Mouse (Mus musculus): Measurements from ENCODE around the gene Tep1.
A peak's percentile ranks its signal among the peaks of the same experiment; 100 is the strongest.
"Not testable (repeated sequence)": the region's sequence is repeated elsewhere in the genome, so short reads cannot be mapped to it uniquely, and the experiment has no call there.

The Tep1 gene

DNA sequence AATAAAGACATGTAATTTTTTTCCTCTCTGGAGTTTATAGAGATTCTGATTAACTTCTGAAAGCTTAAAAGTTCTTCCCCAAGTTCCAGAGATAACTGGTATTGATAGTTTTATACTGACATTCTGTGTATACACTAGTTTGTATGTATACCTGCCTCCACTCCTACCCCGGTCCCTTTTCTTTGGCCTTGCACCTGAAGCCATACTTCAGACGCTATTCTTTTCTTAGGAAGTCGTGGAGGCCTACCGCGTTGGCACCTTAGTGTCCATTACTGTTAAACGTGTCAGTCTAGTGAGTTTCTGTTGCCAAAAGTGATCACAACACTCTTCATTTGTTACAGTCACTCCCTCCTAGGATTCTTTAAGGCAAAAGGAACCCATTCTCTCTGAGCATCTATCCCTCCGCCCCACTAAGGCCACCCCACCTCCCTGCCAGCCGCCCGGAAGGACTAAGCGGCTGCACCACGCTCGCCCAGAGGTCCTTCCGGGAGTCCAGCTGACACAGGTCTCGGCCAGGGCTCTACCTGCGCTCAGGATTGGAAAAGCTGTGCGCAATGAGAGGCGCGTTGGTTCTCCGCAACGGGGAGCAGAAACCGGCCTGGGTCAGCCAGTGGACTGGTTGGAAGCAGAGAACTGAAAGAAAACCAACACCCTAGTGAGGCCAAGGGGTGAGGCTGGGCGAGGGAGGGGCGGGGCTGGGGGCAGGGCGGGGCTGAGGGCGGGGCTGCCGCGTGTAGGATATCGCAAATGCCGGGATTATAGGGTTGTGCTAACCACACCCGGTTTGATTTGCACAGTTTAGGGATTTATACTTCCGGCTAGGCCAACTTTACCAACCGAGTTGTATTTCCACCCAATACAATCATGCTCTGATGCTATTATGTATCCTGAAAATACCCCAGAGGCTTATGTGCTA lies at the start of gene Tep1:
TSS of gene Tep1 (minus strand) at position 672 of the 916 bp plus-strand sequence.
- DNase-seq: peak; percentile 42

DNA sequence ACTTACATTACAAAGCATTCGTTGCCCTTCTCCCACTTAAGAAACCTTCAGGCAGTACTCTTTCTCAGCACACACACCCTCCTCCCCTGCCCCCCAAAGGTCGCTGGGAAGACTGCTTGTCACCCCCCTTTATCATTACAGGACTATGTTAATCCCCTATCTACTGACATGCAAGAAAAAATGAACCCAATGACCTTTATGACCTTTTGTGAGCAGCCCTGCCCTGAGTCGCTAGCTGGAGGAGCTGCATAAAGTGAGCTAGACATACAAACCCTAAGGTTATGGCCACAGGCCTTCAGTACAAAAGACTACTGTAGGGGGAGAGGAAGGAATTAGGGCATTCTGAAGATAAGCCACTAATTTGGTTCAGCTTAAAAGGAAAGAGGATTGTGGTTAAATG lies 41.0 kb upstream of the Tep1 start:
- no peak for DNase-seq

DNA sequence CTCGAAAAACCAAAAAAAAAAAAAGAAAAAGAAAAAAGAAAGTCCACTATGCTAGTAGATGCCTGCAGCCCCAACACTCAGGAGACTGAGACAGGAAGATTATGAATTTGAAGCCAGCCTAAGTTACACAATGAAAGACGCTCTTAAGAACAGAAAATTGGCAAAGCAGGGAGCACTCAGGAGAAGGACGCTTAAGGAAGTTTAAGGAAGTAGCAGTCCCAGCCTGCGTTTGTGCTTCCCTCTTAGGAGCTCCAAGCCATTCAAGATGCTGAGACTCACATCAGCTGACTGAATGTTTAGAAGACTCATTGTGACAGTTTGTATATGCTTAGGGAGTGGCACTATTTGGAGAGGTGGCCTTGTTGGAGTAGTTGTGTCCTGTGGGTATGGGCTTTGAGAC lies 37.8 kb upstream of the Tep1 start:
- DNase-seq: no peak

DNA sequence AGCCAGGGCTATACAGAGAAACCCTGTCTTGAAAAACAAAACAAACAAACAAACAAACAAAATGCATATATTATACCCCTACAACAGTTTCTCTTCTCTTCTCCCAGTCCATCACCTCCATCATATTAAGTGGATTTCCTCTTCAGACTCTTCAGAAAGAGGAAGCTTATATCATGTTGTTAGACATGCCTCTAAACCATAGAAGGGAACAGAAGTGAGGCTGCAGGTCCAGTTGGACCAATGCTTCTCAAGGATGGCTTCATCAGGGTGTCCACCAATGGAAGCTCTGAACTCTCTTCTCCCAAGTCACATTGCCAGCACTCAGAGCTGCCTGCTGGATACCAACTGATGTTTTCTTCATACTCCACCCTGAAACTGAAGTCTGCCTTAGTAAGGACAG lies 35.0 kb upstream of the Tep1 start:
- DNase-seq: not testable (repeated sequence)

DNA sequence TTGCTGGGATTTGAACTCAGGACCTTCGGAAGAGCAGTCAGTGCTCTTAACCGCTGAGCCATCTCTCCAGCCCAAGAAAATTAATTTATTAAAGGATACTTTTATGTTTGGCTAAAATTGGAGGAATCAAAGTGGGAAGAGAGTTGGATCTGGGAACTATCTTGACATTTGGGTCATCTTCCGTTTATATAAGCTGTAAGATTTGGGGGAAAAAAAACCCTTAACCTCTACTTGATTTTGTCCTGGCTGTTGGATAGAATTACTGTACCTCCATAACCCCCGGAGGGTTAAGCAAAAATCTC lies 34.4 kb upstream of the Tep1 start:
- DNase-seq: no peak

DNA sequence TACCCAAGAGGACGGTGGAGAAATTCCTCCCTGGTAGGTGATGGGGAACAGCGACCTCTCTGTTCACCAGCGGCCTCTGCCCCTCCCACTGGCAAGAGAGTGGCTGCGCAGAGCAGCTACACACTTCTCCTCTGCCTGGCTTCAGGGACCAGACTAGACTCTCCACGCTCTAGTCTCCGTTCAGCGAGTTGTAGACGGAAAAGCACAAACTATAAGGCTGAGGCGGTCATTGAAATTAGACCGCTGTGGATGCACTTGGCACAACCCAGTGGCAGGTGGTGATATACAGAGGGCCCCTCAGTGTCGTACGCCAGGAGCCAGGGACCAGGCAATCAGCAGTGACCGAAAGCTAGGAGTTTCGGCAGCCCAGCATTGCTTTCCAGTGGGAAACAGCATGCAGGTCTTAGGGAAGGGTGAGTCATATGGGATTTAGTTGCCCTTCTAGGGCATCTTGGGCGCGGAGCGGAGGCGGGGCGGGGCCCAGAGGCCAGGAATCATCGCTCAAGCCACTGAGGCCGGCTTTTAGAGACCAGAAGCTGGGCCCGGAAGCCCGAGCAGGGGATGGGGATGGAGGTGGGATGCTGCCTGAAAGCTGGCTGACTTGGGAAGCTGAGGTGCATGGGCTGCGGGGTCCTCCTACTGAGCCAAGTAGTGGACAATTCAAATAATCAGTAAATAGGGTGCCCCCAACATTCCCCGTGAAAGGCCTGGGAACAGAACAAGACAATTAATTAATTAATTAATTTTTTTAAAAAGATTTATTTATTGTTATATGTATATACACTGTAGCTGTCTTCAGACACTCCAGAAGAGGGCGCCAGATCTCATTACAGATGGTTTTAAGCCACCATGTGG lies 33.8 kb upstream of the Tep1 start:
- DNase-seq: no peak

DNA sequence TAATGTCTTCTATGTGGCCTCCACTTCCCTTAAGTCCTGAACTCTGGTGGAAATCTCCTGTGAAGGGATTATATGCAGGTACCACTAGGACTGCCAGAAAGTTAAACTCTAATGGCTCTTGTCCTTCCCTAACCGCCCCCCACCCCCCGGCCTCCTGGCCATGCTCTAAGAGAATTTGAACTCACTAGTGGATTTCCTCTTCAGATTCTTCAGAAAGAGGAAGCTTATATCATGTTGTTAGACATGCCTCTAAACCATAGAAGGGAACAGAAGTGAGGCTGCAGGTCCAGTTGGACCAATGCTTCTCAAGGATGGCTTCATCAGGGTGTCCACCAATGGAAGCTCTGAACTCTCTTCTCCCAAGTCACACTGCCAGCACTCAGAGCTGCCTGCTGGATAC lies 27.6 kb upstream of the Tep1 start:
- not testable (repeated sequence) for DNase-seq

DNA sequence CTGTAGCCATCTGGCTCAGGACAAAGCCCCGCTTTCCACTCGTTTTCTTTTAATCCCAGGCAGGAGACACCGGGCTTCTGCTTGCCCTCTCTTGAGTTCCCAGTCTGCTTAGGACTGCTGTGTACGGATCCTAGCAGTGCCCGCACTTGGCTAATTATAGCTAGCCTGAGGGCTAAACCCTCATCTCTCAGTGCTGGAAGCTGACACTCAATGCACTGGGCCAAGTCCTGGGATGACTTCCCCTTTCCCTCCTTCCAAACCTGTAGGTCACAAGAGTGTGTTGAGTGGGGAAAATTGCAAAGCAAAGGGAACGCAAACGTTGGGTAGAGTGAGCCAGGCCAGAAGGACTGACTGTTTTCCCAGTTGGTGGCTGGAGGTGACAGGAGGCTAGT lies 27.0 kb upstream of the Tep1 start, which contains the start of gene Klhl33:
TSS of gene Klhl33 (minus strand) at position 134 of the 392 bp plus-strand sequence.
- no peak for DNase-seq

DNA sequence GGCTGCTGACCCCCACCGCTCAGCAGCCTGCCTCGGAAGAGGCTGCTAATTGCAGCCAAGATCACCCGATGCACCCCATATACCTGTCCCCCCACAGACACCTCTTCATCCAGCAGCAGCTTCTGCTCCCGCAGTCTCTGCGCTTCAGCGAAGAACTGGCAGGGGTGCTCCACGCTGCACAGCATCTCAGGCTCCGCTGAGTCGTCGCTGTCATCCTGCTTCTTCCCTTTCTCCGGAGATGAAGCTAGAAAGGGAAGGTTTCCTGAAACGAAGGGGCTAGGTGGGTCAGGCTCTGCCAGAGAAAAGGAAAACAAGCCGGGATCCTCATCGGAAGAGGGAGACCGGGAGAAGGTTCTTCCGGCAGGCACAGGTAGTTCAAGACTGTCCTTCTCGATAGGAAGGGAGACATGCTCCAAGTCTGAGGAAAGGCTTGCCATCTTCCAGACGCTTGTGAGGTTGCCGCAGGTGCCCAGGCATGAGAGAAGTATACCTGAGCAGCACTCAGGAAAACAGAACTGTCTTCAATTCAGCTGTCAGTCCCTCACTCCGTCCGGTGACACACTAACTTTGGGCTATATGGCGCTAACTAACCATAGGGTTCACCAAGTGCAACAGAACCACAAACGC lies 26.5 kb upstream of the Tep1 start:
- no peak for DNase-seq

DNA sequence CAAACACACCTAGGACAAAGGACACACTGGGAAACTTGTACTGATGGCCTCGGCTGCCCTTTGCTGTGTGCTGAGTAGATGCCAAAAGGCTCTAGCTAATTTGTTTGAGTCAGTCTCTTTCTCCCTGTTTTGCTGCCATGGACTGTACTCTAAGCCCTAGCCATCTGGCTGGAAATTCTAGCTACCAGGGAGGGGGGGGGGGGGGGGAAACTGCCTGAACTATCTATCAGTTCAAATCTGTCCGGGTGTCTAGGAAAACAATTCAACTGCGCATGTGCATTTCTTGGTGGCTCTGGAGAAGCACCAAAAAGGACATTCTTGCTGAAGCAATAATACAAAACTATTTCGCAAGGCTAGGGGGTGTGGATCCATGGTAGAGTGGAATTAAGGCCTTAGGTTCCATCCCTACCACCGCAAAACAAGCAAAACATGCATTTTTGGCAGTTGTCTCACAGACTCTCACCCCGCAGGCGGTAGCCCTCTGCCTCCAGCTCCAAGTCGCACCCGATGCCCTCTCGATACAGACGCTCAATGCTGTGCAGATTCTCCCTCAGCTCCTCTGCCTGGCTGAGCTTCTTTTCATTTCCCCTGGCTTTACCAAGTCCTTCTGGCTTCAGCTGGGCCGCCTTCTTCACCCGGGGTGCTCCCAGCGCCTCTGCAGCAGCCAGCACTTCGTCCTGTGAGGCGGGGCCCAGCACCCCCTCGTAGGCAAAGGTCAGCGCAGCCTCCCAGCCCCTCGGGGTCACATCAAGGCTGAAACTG lies 25.8 kb upstream of the Tep1 start:
- DNase-seq: peak; percentile 60

DNA sequence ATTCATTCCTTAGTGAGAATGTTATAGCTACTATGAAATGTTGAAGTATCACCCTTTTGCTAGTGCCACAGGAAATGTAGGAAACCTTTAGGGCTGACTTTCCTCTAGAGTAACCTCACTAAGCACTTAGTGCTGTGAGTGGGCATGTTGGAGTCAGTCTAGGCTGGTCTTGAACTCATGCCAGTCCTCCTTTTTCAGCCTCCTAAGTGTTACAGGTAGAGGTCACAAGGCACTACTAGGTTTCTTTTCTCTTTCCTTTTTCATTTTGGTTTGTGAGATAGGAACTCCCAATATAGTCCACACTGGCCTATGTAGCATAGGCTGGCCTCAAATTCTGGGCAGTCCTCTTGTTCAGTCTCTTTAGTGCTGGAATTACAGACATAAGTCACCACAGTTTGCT lies 25.0 kb upstream of the Tep1 start:
- DNase-seq: no peak

DNA sequence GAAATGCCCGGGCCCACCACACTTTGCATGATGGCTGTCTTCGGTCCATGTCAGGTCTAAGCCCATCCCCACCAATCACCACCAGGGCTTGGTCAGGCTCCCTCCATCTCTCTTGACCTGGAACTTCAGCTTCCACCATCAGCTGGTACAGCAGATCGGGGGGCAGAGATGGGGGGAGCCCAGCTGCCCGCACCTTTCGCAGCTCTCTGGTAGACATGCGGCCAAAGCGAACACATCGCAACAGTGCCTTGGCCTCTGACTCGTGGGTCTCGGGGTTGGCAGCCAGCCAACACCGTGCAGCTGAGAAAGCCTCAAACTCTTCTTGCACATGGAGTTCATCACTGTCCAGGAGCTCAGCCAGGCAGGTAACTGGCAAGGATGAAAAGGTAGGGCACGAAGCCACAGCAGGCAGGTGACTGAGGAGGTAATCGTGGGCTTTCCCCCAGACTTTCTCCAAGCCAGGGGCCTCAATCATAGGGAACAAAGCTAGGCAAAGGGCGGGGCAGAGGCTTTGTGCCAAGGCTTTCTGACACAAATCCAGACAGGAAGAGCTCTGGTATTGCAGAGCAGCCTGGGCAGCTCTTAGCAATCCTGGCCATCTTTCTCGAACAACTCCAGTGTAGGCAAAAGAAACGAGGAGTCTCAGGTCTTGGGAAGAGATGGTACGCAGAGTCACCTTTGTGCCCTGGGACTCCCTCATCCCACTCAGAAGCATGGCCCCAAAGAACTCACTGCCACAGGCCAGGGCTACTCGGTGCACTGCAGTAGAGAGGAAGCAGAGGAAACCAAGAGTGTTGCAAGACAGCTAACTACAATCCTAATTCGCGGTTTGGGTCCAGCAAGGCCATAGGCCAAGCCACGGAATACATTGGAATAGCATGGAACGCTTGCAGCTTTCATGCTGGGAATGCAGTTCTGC lies 22.4 kb upstream of the Tep1 start:
- DNase-seq: no peak

DNA sequence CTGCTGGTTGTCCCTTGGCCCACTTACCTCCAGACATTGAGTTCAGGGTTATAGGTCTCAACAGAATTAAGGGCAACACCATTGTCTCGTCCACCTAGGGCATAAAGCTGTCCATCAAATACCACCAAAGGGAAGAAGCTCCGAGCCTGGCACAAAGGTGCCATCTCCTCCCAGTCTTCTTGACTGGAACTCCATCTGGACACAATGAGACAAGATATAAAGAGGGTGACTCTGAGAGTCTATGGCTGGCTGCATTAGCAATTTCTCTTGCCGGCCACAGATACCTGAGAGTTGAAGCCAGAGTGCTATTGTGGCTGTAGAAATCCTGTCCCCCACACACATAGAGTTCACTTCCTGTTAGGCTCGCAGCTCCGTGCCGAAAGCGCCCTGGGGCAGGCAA lies 21.7 kb upstream of the Tep1 start:
- DNase-seq: no peak

DNA sequence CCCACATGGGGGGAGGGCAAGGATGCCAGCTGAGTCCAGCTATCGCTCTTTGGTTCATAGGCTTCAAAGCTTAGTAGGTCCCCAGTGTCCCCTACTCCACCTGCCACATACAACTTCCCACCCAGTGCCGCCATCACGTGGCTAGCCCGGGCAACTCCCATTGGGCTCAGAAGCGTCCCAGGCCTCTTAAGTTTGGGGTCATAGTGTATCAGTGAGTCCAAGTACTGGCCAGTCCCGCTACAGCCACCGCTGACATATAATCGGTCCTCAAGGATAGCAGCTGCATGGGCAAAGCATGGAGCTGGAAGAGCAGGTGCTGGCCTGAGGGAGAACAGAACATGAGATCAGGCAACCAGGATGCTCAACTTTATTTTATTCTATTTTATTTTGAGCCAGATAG lies 21.3 kb upstream of the Tep1 start:
- DNase-seq: no peak

DNA sequence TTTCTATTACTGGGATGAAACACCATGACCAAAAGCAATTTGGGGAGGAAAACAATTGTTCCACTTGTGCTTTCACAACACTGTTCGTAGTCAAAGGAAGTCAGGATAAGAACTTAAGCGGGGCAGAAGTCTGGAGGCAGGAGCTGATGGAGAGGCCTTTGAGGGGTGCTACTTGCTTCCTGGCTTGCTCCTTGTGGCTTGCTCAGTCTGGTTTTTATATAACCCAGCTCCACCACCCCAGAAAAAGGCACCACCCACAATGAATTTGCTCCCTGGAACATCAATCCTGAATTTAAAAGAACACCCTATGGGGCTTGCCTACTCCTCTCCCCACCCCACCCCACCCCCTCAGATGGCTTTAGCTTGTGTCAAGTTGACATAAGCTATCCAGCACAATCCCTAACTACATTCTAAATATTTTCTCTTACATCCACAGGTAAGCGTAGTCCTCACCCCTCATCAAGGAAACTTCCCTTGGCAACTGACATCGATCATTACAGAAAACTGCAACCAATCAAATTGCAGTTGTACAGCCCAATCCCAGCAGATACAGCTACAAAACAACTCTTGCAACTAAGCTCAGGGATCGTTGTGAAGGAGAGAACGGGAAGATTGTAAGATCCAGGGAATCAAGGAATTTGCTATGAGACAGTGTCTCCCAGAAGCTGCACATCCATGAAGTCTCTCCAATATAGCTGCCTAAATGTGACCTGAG lies 6.0 kb upstream of the Tep1 start:
- DNase-seq: no peak

DNA sequence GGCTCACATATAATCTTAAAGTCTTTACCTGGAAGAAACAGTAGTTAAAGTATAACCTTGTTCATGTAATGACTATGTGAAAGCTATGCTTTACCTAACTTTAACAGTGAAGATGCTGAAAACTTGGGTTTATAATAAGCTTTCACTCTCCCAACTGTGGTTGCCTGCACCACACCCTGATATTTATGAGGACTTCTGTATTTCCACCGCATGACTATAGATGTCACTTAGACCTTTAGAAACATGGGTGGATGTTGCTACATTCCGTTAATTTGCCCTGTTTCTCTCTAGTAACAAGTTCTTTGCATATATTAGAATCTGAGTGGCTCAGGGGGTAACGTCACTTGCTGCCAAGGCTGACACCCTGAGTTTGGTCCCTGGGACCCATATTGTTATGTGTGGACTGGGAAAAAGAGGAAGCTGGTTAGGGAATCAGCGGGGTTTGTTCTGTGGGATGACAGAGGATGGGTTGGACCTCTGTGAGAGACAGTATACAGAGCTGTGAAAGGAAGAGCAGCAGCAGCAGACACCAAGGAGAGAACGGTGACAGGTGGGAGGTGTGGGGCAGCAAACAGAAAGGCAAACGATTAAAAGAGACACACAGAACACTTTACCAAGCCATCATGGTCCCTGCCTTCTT lies 5.4 kb upstream of the Tep1 start:
- DNase-seq: no peak

DNA sequence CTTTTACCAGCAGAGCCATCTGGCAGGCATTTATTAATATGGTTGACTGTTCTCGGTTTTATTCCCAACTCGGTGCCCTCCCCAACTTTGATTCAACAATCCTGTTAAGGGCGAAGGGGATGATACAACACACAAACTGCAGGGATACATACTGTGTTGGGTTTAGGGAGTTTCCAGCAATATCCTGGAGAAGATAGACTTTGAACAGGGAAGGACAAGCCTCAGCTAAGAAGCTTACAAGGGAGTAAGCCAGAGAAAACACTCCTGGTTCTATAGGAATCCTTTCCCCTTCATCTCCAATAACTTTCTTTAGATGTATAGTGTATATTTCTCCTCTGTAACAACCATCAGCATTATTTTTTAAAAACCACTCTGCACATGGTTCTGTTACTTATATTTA lies 4.8 kb upstream of the Tep1 start:
- DNase-seq: no peak

DNA sequence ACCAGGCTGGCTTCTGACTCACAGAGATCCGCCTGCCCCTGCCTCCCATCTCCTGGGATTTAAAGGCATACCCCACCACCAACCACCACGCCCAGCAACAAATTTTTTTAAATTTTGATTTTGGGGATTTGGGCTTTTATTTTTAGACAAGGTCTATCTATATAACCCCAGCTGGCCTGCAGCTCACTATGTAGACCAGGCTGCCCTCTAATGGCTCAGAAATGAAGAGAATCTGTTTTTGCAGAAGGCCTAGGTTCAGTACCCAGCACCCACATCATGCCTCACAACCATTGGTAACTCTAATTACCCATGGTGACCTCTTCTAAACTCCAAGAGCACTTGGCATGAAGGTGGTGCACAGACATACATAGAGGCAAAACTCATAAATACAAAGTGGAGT lies 924 bp upstream of the Tep1 start:
- DNase-seq: no peak

DNA sequence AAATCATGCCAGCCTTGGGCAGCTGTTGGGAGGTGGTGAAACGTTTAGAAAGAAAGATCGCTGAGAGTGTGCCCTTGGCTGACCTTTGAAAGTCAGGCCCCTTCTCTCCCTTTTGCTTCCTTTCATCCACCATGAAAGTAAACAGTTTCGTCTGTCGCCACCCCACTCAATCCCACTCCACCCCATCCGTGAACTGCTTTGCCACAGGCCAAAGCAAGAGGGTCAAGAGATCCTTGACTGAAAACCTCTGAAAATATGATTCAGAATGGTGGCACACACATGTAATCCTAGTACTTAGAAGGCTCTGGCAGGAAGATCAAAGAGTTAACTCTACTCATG lies 414 bp upstream of the Tep1 start:
- no peak for DNase-seq

DNA sequence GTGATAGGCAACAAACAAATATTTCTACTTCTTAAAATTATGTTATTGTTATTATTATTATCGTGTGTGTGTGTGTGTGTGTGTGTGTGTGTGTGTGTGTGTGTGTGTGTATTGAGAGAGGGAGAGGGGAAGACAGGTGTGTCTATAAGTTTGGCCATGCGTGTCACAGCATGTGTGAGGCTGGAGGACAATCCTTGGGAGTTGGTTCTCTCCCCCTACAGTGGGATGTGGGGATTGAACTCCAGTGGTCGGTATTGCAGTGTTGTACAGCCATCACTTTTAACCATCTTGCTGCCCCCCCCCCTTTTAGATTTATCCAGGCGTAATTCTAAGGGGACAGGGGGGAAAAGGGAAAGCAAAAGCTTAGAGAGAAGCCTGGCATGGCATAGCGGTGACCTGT lies 1.7 kb downstream of the Tep1 start:
- no peak for DNase-seq

DNA sequence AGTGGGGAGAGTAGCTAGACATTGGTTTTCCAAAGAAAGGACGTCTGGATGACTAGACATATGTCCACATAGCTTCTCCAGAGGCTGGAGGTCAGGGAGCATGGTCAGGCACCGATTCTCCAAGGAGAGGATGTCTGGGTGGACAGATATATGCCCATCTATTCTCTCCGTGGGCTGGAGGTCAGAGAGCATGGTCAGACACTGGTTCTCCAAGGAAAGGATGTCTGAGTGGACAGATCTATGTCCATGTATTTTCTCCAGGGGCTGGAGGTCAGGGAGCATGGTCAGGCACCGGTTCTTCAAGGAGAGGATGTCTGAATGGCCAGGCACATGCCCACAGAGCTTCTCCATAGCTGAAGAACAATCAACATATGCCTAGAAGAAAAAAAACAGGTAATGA lies 2.1 kb downstream of the Tep1 start:
- DNase-seq: no peak

Data from layer of hippocampus, adult 9-11 months (tissue).